Mouse (Mus musculus): Measurements from ENCODE around the gene H2-D1.

DNA sequence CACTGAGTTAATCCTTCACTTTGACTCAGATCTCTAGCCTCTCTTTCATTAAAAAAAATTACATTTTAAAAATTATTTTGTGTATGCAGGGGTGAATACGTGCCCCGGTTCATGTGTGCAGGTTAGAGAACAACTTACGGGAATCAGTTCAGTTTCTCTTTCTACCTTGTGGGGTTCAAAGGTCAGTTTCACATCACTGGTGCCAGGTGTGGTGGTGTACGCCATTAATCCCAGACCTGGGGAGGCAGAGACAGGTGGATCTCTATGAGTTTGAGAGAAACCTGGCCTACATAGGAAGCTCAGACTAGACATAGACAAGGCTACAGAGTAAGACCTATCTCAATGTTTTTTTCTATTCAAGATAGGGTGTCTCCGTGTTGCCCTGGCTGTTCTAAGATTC lies 49.5 kb upstream of the H2-D1 start:
- TF ChIP-seq POLR2A (IDR thresholded peaks at IDR 0.05; ENCODE audit: insufficient read depth, low read depth, low read length) = no peak
- TF ChIP-seq CTCF (IDR thresholded peaks at IDR 0.05; ENCODE audit: insufficient read depth, low read depth, low read length) = no peak
